Mouse (Mus musculus) frontal cortex, postnatal 36 days (tissue): Measurements from ENCODE around the gene Stat5a.

Experiments used
- DNase-seq, 2 experiments: peaks; one replicate each; pipeline ENCODE4 v3.0.0; 2022; ENCODE audit warnings: low spot score in 2 of 2

The Stat5a gene

GRCm38 (mm10) chr11:100860198-100861048, 1.3 kb downstream of the Stat5a start:
- DNase-seq = peak; percentile 20 to 24

DNA sequence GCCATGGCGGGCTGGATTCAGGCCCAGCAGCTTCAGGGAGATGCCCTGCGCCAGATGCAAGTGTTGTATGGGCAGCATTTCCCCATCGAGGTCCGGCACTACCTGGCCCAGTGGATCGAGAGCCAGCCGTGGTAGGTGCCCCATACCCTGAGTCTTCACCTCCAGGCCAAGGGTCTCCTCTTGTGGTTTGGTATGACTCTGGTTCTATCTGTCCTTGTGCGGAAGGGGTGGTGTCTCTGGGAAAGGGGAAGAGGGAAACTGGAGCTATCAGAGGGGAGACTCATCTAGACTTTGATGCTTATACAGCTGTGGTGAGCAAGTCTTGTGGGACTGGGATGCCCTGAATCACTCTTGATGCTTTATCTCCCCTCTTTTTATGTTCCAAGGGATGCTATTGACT, 2.2 kb downstream of the Stat5a start:
- DNase-seq = no peak

- no peak for DNase-seq
These were observed 2.7 kb downstream of the Stat5a start for GRCm38 (mm10) chr11:100861836-100862235.

DNA sequence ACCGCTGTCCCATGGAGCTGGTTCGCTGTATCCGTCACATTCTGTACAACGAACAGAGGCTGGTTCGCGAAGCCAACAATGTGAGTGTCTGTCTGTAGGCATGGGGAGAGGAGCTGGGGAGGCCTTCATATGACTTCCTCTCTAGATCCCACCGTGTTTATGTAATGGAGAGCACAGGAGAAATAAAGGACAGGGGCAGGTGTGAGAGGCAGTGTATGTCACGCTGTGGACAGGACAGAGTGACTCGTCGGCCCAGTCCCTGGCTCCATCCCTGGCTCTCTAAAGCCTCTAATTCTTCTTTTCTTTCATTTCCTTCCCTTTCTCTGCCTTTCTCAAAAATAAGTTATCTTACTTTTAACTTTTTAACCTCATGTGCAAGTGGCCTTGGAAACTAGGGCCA, 4.0 kb downstream of the Stat5a start:
- no peak for DNase-seq

GRCm38 (mm10) chr11:100865618-100866017, 6.5 kb downstream of the Stat5a start:
- DNase-seq = no peak

- peak; percentile 40 to 45 for DNase-seq
These were observed 11.3 kb downstream of the Stat5a start for GRCm38 (mm10) chr11:100870256-100870967.

DNA sequence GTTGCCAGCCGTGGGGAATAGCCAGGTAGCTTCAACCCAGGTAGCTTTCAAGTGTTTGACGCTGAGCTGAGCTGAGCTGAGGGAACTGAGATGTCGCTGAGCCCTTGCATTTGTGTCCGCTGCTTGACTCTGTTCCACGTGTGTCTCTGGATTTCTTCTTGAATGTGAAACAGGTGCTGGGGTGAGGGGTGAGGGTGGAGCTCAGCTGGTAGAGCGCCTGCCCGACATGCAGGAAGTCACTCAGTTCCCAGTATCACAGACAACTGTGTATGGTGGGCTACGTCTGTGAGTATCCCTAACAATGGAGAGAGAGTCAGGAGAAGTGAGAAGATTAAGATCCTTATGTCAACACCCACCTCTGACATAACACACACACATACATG, 11.8 kb downstream of the Stat5a start:
- DNase-seq = no peak

DNA sequence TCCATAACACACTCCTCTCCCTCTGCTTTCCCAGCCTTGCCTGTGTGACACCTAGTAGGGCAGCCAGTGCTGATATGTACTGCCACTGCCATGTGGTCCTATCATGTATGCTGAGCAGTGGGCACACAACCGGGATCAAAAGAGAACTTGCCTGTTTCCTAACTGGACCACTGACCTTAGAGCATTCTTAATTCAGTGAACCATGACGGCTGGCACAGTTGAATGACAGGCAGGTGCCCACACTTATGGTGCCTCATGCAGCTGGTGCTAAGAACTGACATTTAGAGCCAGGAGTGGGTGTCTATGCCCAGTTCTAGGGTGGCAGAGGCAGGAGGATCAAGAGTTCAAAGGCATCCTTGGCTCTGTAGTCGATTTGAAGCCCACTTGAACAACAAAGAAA, 16.6 kb downstream of the Stat5a start:
- DNase-seq = no peak

DNA sequence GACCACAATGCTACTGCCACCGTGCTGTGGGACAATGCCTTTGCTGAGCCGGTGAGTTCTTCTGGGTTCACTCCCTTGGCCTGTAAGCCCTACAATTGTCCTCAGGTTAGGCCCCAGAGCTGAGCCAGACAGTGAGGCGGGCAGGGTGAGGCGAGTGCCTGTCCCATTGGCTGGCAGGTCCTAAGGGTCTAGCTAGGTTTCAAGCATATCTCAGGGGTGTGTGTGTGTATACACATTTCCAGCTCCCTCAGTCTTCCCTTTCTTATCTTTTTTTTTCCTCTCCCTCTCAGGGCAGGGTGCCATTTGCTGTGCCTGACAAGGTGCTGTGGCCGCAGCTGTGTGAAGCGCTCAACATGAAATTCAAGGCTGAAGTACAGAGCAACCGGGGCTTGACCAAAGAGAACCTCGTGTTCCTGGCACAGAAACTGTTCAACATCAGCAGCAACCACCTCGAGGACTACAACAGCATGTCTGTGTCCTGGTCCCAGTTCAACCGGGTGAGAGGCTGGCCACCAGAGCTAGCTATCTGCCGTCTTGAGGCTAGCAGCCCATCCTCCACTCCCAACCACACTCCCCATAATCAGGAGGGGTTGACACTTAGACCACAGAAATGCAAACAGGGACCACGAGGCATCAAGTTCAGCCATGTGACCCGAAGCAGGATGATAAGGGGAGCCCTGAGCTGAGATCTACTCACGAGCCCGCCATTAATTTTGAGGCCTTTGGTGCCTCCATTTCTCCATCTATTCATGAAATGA, 20.3 kb downstream of the Stat5a start:
- DNase-seq = no peak

DNA sequence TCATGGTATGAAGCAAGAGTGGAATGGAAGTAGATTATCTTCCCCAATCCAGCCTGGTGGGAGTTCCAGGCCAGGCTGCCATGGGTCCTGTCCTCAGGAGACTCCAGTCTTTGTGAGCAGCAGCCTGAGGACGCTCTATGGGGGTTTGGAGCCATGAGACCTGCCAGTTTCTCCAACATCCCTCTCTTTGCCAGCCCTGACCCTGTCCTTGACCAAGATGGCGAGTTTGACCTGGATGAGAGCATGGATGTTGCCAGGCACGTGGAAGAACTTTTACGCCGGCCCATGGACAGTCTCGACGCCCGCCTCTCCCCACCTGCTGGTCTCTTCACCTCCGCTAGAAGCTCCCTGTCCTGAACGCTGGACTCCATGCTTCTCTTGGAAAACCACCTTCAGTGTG, 24.5 kb downstream of the Stat5a start:
- DNase-seq = no peak

DNA sequence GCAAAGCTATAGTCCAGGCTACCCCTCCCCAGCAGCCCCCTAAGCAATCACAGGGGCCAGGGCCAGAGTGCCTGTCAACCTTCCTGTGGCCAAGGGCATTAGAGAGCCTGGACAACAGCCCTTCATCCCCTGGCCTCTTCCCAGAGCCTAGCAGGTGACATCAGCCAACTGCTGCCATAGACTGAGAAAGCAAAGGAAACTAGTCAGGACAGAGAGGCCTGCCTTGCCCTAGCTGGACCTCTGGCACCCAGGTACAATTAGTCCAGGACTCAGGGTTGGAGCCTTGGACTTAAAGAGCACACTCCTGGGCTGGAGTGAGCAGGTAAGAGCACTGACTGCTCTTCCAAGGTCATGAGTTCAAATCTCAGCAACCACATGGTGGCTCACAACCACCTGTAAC, 26.3 kb downstream of the Stat5a start:
- no peak for DNase-seq

DNA sequence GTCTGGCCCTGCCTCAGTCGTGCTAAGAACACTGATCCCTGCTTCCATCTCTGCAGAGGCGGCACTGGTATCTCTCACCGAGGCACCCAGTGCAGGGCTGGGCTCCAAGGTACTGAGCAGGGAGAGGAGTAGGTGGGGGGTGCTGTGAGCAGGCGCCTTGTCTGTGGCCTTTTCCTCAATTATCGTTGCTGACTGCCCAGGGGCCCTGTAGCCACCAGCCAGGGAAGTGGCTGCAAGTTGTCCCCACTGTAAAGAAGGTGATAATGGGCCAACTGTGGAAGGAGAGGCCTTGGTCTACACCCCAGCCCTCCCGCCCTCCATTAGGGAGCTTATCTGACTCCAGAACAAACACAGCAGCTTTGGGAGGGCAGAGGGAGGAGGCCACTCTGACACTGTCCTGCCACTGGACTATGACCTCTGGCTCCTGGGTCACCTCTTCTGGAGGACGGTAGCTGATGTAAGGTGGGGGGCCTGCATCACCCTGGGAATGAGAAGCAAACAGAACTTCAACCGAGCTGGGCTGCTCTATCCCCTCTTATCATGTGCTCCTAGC, 27.1 kb downstream of the Stat5a start:
- no peak for DNase-seq

DNA sequence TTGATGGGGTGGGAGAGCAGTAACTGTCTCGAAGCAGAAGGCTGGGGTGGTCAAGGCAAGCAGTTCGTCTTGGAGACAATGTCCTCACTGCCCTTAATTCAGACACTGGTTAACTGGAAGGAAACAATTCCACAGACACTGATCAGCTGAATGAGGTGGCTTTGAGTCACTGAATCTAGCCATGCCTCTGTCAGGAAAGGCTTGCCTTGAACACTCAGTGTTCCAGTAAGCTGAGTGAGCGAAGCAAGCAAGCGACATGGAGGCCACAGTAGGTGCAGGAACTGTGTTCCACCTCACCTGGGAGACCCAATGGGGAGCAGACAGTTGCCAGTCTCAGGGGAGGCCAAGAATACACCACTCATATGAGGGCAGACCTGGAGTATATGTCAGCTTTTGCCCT, 28.1 kb downstream of the Stat5a start:
- DNase-seq = no peak

DNA sequence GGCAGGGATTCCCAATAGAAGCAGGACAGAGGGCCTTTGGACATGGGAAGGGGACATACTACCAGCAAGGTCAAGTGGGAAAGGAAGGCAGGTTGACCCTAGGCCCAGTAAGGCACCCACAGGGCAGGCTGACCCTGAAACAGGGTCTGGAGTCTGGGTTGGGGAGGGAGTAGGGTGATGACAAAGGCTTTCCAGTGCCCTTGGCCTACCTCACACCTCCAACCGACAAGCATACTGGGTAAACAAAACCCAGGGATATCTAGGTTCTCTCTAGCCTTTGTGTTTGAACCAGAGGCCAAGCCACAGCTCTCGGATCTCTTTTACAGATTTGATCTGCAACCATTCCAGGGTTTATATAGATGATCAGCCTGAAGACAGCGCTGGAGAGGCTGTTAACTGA, 28.6 kb downstream of the Stat5a start:
- no peak for DNase-seq

DNA sequence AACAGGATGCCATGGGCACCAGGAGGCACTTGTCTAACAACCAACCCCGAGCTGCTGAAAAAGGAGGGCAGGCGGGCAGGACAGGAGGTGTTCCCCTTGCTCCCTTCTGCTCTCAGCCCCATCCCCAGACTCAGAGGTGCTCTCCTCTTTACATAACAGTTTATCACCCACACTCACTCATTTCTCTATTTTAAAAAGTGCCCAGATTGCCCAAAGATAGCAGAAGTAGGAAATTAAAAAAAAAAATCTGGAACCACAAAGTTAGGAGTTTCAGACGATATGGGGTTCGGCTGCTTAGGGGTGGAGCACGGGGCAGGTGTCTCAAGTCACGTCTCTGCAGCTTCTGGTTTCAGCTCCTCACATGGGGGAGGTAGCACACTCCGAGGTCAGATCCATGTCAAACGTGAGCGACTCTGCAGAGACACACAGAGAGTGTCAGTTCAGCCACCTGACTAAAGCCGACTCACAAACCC, 29.2 kb downstream of the Stat5a start:
- DNase-seq = no peak

- DNase-seq = no peak
These were observed 31.3 kb downstream of the Stat5a start for GRCm38 (mm10) chr11:100890481-100890880.

DNA sequence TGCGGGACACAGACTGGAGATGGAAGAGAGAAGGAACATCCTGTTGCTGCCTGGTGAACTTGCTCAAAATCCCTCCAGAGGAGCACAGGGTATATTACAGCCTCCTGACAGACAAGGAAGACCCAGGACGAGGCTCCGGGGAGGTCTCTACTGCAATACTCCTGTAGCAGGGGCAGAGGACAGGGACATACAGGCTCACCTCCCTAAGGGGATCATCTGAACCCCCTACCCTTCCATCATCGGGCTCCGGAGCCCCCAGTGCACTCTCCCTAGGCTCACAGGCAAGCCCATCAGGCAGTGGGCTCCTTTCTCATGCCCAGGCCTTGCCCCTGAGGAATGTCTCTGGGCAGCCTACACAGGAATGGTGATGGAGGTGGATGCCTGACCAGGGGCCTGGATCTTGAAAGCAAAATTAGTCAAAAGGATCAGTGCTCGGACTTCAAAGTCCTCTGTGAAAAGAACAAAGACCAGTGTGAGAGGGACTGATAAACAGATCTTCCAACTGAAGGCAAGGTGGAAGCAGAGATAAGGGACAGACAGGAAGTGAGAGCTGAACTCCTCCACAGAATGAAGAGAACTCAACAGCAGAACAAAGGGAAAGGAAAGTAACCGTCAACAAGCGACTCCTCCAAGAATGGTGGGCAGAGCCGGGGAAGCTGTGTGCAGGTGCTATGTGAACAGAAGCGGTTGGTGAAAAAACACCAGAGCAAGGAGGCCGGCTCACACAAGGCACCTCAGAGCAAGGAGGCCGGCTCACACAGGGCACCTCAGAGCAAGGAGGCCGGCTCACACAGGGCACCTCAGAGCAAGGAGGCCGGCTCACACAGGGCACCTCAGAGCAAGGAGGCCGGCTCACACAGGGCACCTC, 32.3 kb downstream of the Stat5a start:
- no peak for DNase-seq

GRCm38 (mm10) chr11:100892435-100892834, 33.3 kb downstream of the Stat5a start:
- DNase-seq = no peak

GRCm38 (mm10) chr11:100893482-100893881, 34.3 kb downstream of the Stat5a start:
- peak; percentile 83 to 89 for DNase-seq

GRCm38 (mm10) chr11:100894146-100894918, 35.2 kb downstream of the Stat5a start:
- no peak for DNase-seq
